Comparison of ENCODE assay signal across 11 mouse cellular contexts in genomic region chr13:42589607-42590006, GRCm38 (mm10).
DNase-seq lines count a peak whose midpoint lies in the region.
"Had no signal": no experiment of that assay in that cellular context is flagged by ENCODE, and none has a peak within 500 bp of the region (broad histone marks: within the 10 kb centered on the region; RNA-seq: fewer than 3 reads in every experiment).

No protein-coding gene starts in this region.

- intact Hi-C loops in heart, postnatal 10 days (cut with DNase I): loop anchor here (1.0 to 5.0 kb wide), 6 partner anchors 187 to 945 kb away; partner anchors contain the start of gene Hivep1
- intact Hi-C loops in heart, postnatal 36 days (cut with DNase I): loop anchor here (2.0 to 5.0 kb wide), 5 partner anchors 342 to 947 kb away; no protein-coding TSS in a partner anchor

- peak; percentile 30 to 45 for DNase-seq in heart, postnatal 10 days
- DNase-seq in heart, postnatal 36 days: no peak
- peak; percentile 21 for DNase-seq in lung, postnatal 10 days
- DNase-seq in lung, postnatal 25 days (ENCODE audit: low spot score): no peak
- DNase-seq in ZHBTc4 (ENCODE audit: low read depth, low spot score): peak; percentile 69
- peak; percentile 20 for DNase-seq in splenic B cell, adult 2 months (ENCODE audit: low read depth, low spot score)
- no peak for DNase-seq in left cerebral cortex, adult 8-10 months (ENCODE audit: low spot score in 2 of 2)
- DNase-seq: cerebellum, adult 11 months; spleen, adult 18-20 months had no signal

- no peaks in the 10 kb centered on the region for H3K27me3 ChIP-seq in splenic B cell, adult 2 months (ENCODE audit: control insufficient read depth, insufficient read depth, low read length, poor library complexity, severe bottlenecking)
- H3K27me3 ChIP-seq: lung, embryonic 15.5 days; neural tube, embryonic 13.5 days had no signal

- H3K36me3 ChIP-seq in splenic B cell, adult 2 months (ENCODE audit: control insufficient read depth, insufficient read depth, low read length, poor library complexity, severe bottlenecking): no peaks in the 10 kb centered on the region
- H3K36me3 ChIP-seq: lung, embryonic 15.5 days; neural tube, embryonic 13.5 days had no signal

Comparison
In these comparisons a context has a peak if more than half of its experiments do, and no peak if none do; other contexts are left out.
1. DNase-seq: peak in heart, postnatal 10 days (2 of 2), lung, postnatal 10 days (single experiment), ZHBTc4 (single experiment) and splenic B cell, adult 2 months (single experiment); none in heart, postnatal 36 days (0 of 2), lung, postnatal 25 days (single experiment) and left cerebral cortex, adult 8-10 months (0 of 2).